Mouse (Mus musculus): ENCODE data around the gene Sypl.

Sypl gene

DNA sequence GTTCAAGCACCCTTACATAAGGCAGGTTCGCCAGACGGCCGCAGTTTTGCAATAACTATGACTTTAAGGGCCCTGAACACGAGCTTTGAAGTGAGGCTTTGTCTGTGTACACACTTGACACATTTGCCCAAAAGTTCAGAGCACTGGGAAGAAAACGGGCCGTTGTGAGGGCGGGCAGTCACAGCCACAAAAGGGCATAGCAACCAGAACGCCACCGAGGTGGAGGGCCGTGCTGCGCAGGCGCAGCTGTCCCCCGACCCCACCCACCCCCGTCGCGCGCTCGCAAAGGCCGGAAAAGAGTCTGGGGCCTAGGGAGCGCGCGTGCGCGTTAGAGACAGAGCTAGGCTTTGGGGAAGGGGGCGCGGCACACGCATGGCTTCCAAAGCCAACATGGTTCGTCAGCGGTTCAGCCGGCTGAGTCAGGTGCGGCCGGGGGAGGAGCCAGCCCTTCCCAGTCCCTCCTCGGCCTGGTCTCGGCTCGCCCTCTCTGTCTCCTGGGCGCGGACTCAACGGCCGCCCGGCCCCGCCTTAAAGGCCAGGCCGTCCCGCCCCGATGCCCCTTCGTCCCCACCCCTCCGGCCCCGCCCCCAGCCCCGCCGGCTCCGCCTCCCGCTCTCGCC, at the start of gene Sypl:
Sypl (plus strand) TSS at position 296 of the 620 bp plus-strand sequence.
- DNase-seq (ENCODE audit: low spot score) = peak; percentile 90

DNA sequence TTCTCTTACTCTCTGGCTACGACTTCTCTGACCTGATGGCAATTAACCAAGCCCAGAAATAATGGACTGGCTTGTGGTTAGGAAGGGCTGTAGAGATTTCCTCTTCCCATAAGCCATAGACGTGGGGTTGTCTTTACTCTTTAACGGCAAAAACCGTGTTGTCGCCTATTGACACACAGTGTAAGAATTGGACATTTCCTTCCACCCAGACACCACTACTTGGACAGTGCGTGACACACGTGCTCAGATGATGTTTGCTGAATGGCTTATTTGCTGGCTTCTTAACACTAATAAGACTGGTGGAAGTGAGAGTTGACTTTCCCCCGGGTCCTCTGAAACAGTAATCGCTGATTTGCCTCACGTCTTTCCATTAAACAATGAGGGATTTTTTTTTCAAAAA, 44.0 kb upstream of the Sypl start:
- DNase-seq (ENCODE audit: low spot score) = no peak

DNA sequence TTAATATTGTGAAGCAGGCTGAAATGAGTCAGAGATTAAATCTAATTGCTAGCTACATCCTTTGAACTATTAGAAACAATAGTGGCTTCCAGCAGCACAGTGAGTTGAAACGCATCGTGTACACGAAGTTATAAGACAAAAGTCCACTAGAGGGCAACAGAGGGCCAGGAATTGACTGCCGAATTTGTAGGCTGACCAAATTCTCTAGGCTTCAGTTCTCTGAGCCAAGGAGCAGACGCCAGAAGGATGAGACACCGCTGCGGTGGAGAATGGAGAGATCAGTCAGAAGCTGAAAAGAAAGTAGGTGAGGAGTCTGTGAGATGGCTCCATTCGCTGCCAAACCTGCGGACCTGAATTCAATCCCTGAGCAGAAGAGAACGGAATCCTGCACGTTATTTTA, 43.6 kb upstream of the Sypl start:
- peak; percentile 54 for DNase-seq (ENCODE audit: low spot score)

DNA sequence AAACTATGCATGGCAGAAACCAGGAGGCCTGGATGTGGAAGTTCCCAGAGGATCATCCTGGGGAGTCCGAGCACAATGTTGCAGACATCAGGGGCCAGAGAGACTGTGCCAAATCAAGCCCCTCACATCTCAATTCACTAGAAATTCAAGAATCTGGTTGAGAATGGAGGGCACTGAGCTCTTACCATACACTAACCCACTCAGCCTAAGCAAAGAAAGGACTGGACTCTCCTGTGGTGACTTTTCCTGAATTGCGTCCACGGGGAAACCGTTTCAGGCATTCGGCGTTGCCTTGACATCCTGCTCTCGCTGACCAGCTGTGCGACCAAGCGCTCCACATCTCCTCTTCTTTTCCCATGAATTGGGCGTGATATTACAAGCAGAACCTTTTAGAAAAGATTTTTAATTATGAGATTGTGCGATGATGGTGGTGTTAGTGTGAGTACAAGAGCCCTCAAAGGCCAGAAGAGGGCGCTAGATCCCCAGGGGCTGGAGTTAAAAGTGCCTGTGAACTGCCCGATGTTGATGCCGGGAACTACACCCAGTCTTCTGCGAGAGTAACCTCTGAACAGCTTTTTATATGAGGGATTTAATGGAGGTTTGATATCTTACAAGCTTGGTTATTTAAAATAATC, 43.0 kb upstream of the Sypl start:
- peak; percentile 59 for DNase-seq (ENCODE audit: low spot score)

DNA sequence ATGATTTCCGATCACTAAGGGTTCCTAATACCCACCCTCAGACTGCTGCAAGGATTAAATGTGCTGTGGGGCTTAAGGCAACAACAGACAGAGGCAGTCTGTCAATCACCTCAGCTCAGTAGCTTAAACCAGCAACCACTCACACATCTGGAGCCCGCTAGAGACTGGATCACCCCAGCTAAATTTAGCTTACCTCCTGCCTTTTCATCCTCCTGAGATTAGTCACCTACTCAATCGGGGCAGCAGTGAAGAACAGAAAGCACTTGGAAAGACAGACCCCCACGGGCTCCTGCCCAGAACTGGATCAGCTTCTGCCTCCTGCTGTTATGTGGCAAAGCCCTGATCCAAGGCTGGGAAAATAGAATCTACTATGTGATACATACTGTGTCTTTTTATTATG, 42.1 kb upstream of the Sypl start:
- DNase-seq (ENCODE audit: low spot score) = no peak

DNA sequence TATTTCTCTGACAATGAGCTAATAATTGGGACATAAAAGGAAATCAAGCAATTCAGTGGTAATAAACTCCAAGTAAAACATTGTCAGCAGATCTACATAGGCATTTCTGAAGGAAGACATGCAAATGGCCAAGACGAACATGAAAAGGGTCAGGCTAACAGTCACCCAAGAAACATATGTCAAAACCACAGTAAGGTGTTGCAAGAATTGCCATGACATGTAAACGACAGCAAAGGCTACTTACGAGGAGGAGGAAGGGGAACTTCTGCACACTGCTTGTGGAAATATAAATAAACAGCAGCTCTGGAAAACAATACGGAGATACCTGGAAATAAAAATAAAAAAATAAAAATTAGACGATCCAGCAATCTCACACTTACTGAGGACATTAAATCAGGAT, 40.9 kb upstream of the Sypl start:
- no peak for DNase-seq (ENCODE audit: low spot score)

DNA sequence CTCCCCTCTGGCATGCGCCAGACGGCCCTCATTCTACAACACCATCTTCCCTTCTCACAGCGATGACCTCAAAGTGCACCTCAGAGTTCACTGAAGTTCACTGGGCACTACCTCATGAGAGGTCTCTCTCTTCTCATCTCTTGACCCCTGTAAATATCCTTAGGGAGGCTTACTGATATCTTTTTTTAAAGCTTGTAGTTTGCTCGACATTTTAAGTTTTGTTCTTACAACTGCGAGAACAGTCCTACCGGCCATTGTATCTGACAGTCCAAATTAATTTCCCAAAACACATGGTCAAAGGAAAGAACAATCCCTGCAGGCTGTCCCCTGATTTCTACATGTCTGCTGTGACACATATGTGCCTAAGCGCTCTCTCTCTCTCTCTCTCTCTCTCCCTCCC, 35.0 kb upstream of the Sypl start:
- no peak for DNase-seq (ENCODE audit: low spot score)

DNA sequence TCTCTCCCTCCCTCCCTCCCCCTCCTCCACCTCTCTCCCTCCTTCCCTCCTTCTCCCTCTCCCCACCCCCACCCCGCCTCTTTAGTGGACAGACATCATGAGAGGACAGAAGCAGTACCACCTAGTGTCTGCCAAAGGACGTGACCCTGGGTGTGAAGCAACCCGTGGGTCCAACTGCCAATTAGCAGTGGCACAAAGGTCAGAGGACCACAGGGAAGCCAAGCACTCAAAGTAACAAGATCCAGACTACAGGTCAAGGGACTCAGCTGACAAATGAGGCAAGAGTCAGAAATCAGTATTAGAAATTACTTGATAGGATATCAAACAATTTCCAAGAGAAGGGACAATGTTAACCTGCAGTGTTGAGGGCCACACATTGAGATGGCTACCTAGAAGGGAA, 34.6 kb upstream of the Sypl start:
- DNase-seq (ENCODE audit: low spot score) = no peak

DNA sequence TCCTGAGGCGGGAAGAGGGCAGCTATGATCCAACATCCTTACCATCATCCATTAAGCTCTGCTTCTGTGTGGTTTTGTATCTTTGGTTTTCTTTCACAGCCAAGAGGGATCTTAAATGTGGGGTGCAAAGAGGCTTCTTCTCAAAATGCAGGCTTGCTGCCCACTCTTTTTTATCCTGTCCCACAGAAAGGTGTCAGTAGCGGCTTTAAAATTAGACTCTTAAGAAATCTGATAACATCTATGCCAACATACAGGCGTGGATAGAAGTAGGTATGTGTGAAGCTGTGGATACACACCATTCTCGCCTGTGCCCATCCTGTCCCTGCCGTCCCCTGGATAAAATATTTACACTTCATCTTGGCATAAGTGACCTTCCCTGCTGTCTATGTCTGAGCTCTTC, 34.2 kb upstream of the Sypl start:
- no peak for DNase-seq (ENCODE audit: low spot score)

DNA sequence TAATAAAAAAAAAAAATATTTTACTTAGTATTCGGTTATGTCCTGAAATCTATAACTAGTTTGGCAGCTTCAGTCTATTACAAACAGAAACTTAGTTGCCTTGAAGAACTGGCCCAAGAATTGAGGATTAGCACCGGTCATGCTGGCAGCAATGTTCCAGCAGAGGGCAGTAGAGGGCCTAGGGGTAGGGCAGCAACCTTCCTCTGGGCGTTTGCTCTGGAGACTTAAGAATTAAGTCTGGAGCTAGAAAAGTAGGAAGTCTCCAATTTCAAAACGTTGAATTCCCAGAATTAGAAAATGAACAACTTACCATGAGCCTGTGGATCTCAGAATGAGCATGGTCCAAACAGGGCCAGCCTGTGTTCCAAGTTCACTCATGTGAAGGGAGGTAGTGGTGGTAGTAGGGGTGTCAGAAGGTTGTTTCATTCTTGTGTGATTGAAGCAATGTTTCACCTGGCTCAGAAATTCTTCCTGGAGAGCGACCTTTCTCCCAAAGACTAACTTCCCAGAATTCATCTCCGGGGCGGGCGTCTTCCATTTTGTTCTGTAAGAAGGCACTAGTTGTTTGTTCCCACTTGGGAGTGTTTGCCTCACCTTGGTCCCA, 33.4 kb upstream of the Sypl start:
- DNase-seq (ENCODE audit: low spot score) = peak; percentile 47

DNA sequence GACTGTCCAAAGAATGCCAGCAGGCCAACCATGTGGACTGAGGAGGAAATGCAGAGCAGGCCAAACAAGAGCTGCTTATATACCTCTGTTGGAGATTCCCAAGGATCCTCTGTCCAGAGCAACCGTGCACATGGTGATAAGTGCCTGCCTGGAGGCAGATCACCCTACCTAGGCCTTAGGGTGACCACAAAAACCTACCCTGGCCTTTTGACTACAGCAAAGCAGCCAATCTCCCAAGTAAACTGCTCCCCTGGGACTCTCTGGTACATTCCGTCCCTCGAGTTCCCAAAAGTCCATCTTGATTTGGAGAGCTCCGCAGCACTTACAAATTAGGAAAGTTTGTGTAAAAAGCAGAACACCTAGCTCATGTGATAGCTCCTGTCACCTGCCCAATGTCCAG, 32.6 kb upstream of the Sypl start:
- no peak for DNase-seq (ENCODE audit: low spot score)

DNA sequence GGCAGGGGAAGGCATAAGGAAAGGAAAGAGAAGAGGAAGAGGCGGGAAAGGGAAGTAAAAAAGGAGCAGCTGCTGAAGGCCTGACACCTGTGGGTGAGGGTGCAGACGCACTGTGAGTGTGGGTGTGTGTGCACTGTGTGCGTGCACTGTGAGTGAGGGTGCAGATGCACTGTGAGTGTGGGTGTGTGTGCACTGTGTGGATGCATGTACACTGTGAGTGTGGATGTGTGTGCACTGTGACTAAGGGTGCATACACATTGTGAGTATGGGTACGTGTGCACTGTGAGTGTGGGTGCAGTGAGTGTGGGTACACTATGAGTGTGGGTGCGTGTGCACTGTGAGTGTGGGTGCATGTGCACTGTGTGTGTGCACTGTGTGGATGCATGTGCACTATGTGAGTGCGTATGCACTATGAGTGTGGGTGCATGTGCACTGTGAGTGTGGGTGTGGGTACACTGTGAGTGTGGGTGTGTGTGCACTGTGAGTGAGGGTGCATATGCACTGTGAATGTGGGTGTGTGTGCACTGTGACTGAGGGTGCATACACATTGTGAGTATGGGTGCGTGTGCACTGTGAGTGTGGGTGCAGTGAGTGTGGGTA, 32.1 kb upstream of the Sypl start:
- DNase-seq (ENCODE audit: low spot score) = no peak

DNA sequence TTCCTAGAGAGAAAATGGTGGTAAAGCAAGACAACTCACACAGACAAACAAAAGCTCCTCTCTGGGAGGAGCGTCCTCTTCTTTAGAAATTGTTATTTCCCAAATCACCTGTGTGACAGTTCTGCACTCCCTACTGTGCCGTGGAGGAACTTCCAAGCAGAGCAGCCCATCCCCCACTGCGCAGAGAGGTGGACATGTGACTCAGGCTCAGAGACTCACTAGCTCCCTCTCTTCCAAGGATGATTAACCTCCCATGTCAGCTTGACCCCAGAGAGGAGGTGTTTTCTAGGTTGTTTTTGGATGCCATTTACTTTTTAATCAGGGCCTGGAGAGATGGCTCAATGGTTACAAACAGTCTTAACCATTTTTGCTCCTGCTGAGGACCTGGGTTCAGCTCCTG, 29.4 kb upstream of the Sypl start:
- no peak for DNase-seq (ENCODE audit: low spot score)

DNA sequence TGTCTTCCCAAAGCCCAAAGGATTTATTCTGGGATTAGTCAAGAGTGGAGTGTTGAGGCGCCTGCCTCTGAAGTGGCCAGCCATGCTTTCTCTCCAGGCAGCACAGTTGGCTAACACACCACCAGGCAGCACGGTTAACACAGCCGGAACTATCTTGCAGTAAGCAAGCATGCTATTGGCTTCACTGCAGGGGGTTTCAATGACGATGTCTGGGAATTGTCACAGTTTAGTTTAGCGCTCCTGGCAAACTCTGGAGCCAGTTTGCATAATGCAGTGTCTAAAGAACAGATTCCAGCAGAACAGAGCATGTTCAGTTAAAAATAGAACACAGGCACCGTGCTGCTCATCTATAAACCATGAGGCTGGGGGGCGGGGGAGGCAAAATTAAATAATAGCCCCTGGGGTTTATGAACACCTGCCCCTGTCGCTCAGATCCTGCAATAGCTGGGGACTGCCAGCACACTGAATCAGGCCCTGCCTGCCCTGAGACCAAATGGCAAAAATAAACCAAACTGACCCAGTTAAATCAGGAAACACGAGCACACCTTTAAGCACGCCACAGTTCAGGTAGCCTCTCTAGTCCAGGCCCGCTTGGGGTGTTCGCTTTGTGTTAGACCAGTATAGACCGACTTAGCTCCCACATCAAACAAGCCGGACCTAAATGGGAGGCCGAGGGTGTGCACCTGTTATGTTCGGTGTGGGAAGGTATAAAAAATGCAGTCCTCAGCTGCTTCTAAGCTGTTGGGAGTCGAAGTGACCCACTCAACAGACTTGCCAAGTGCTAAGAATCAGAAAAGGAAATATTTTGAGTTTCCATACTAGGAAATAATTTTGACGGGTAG, 27.1 kb upstream of the Sypl start:
- no peak for DNase-seq (ENCODE audit: low spot score)

DNA sequence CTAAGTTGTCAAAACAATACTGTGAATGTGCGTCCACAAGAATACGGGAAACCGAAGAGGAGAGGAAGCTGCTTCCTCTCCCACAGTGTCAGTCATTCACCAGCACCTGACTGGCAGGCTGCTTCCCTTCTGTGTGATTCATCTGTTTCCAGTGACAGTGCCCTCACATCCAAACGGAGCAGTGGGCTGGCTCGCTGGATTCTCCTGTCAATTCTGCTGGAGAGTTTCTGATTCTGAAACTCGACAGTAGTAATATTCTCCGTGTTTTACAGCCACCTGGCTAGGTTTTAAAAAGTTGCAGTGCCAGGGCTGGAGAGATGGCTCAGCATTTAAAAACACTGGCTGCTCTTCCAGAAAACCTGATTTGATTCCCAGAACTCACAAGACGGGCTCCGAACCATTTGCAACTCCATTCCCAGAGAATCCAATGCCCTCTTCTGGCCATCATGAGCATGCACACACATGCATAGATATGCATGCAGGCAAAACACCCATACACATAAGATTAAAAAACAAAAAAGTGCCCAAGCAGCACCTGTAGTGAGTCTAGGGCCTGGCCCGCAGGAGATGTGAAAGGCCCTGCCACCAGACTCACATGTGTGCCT, 26.4 kb upstream of the Sypl start:
- no peak for DNase-seq (ENCODE audit: low spot score)

DNA sequence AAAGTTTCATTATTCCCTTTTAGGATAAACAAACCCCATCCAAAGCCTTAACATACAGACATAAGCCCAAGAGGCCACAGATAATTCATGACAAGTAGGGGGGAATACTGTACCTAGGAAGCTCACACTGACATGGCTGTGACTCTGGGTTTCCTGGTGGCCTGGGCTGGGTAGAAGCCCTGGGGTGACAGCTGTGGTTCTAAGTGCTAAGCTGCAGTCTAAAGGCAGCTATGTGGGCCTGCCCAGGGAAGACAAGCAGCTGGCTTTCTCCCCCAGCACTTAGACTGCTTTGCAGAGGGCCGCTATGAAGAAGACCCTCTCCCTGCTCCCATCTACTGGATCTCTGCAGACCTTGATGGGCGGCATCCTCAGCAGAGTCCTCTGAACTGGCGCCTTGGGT, 25.5 kb upstream of the Sypl start:
- no peak for DNase-seq (ENCODE audit: low spot score)

DNA sequence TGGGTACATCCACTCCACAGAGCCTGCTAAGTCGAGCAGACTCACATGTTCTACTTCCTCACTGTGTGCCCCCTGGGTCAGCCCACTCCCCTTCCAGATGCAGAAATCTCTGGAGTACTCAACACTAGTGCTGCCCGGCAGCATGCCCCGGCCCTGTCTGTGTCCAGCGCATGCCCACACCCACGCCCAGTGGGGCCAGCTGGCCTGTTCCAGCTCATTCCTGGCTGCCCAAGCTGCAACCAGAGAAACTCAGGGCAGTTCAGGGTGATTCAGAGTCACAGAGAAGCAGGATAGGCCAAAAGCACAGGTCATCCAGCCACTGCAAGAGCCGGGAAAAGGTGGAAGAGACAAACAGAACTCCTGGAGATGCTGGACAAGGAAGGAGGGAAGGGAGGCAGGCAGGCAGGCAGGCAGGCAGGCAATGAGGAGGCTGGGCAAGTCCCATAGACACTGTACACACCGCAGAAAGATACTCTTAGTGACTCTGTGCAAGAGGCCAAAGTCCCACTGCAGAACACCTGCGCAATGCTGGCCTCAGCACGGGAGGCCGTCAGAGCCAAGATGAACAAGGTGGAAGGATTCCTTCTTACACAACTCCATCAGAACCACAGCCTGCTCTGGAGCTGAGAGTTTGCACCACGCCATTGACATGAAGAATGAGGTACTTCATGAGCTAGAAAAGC, 23.7 kb upstream of the Sypl start:
- no peak for DNase-seq (ENCODE audit: low spot score)

DNA sequence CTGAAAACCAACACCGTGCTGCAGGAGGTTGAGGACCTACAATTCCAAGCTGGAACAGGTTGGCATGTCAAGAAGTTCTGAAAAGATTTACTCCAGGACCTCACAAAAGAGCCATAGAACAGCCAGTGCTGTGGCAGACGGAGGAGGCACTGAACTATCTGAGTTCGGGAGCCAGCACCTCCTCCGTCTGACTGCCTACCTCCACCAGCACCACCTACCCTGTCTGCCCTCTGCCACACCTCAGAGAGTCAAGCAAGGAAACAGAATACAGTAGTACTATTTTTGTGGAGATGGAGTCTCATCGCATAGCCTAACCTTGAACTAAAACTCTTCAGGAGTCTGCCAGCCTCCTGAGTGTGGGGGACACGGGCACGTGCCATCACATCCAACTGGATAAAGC, 23.1 kb upstream of the Sypl start:
- no peak for DNase-seq (ENCODE audit: low spot score)

DNA sequence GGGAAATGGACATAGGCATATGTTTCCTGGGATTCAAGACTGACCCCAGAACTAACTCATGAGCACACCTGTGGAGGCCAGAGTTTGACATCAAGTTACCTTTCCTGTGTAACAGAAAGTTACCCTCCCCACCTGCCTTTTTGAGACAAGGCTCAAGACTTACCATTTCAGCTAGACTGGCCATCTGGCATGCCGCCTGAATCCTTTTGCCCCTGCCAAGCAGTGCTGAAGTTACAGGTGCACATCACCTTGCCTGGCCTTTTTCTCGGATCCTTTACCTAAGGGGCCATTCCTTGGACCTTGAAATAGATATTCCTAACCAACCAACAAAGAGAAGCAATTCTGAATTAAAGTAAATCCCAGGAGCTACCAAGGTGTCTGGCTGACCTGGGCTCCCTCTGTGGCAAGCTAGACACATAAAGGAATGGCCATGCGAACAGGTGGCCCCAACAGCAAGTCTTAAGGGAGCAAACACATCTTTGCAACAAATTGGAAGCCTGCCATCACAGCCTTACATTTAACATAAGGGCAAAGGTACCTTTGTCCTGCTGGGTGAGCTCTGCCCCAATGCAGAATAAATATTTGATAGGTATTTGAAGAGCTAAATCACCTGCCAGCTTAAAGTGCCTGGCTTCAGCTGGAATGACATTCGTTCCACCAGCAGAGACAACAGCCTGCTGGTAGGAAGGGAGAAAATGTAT, 17.3 kb upstream of the Sypl start:
- no peak for DNase-seq (ENCODE audit: low spot score)

DNA sequence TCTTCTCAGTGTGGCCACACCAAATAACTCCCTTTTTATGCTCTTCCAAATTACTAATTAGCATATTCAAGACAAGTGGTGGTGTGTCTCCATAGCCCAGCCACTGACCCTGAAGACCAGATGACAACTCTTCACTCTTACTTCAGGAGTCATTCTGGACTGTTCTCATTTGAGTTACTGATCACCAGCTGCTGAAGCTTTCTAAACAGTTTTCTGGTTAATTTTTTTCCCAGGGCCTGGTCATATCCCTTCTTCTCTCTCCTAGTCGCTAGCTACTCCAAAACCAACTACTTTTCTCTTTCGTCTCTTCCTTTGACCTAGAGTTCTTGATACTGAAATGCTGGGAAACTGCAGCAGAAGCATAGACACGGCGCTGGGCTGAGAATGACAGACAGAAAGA, 12.6 kb upstream of the Sypl start:
- no peak for DNase-seq (ENCODE audit: low spot score)

DNA sequence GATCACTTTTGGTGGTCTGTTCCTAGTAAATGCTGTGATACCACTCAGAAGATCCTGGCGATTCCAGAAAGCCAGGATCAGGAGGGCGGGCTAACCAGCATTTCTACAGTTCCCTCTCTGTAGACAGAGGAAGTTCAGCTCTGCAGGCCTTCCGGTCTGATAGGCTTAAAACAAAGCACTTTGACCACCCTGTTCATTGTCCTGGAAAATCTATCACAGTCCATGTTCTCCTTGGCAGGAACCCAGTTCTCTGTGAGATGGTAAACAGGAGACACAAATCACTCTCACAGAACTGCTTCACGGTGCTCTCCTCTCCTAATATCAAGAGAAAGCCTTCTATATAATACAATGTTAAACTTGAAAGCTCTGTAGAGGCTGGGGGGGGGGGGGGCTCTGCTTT, 10.3 kb upstream of the Sypl start:
- DNase-seq (ENCODE audit: low spot score) = no peak

Measured in c-Kit-positive CD71-positive TER-119-positive erythroid progenitor cells, embryonic 14.5 days (primary cell).